Mouse (Mus musculus): ENCODE data around the gene Syce2. TPM values are rescaled to one million over a fixed set of nuclear protein-coding genes. Genes with fewer than 3 reads are reported as not detected.
A peak's percentile ranks its signal among the peaks of the same experiment; 100 is the strongest.

The Syce2 gene
- polyA plus RNA-seq, 1 experiment from 2014 or later = 94.8 TPM

DNA sequence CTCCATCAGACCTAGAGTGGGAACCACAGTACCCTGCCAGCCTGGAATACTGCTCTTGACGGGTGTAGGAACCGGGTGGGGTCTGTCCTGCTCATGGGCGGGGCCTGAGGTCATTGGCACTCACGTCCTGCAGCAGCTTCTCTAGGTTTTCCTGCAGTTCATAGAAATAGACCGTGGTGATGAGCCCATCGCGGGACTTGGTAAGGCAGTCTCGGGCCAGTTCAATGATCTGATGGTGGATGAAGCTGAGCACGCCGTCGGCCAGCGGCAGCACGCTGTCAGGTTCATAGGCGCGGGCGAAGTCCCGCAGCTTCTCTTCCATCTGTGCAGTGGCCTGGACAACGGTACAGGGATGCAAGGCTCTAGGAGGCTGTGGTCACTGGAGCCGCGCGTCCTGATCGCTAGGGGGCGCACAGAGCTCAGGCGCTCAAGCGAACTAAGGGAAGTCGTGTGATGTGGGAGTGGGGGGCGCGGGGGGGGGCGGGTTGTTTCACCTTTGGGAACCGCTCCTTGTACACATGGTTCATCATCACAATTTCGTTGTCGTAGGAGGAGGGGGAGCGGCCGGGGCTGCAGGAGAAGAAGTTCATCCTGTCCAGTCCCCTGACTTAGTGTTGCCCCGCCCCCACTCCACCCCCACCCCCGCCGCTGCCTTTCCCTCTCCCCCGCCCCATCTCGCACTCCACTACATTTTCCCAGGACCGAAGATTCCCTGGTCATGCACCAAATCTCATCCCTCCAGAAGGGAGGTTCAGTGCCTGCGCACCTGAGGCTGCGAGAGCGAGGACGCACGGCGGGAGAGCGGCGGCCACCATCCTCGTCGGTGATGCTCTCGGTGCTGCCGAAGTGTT is 56.8 kb downstream of the Syce2 start:
- ATAC-seq (ENCODE audit: insufficient read depth) (peak; percentile 85), DNase-seq (peak; percentile 88)
- WGBS = 2% methylated on average over 52 of the region's 52 CpGs
- Histone ChIP-seq H3K27me3 (ENCODE audit: insufficient read depth, low read length) (peaks cover 22% of the 10 kb centered on the region; the same call in 1 of the 2 replicates), H3K9me3 (ENCODE audit: low read depth, low read length) (no peaks in the 10 kb centered on the region), H3K27ac (ENCODE audit: low read depth) (no peak overlapping the region), H3K4me3 (ENCODE audit: low read depth, low read length) (peak overlapping the region; percentile 34), H3K4me1 (ENCODE audit: insufficient read depth) (no peaks in the 10 kb centered on the region), H3K4me2 (peak overlapping the region; percentile 70), H3K36me3 (ENCODE audit: insufficient read depth) (no peaks in the 10 kb centered on the region), H3K9ac (no peak overlapping the region; the same call in 1 of the 2 replicates)
- TF ChIP-seq CTCF (IDR thresholded peaks at IDR 0.05; ENCODE audit: low read depth) = peak; percentile 89

DNA sequence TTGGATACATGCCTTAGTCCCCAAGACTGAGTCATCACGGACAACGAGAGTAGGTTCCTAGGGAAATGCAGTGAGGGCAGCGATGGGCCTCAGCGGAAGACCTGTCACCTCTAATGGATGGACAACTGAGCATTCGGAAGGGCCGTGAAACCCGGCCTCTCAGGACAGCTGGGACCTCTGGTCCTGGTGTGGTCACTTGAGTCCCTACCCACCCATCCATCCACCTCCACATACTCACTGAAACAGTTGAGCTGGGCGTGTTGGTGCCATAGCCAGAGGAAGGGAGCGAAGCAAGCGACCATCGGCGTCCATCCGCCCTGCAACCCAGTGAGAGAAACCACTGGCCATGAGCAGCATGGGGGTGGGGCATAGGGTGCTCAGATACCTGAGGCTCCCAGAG is 58.7 kb downstream of the Syce2 start:
- TF ChIP-seq CTCF (IDR thresholded peaks at IDR 0.05; ENCODE audit: low read depth) = no peak
- Histone ChIP-seq H3K9me3 (ENCODE audit: low read depth, low read length) (no peaks in the 10 kb centered on the region), H3K4me1 (ENCODE audit: insufficient read depth) (no peaks in the 10 kb centered on the region), H3K27me3 (ENCODE audit: insufficient read depth, low read length) (peaks cover 41% of the 10 kb centered on the region), H3K9ac (no peak overlapping the region), H3K36me3 (ENCODE audit: insufficient read depth) (no peaks in the 10 kb centered on the region), H3K27ac (ENCODE audit: low read depth) (no peak overlapping the region), H3K4me3 (ENCODE audit: low read depth, low read length) (no peak overlapping the region), H3K4me2 (no peak overlapping the region)
- 74% methylated on average over 13 of the region's 13 CpGs for WGBS
- no peak for DNase-seq
- ATAC-seq (ENCODE audit: insufficient read depth) = no peak

- H3K27ac ChIP-seq (ENCODE audit: low read depth) = no peak overlapping the region
- H3K4me1 ChIP-seq (ENCODE audit: insufficient read depth) = no peaks in the 10 kb centered on the region
- no peaks in the 10 kb centered on the region for H3K9me3 ChIP-seq (ENCODE audit: low read depth, low read length)
- H3K27me3 ChIP-seq (ENCODE audit: insufficient read depth, low read length) = peaks cover 71% of the 10 kb centered on the region
- H3K4me3 ChIP-seq (ENCODE audit: low read depth, low read length) = no peak overlapping the region
- TF ChIP-seq CTCF (IDR thresholded peaks at IDR 0.05; ENCODE audit: low read depth) = no peak
- no peak for ATAC-seq (ENCODE audit: insufficient read depth)
- H3K4me2 ChIP-seq = no peak overlapping the region
- WGBS = 80% methylated on average over 16 of the region's 16 CpGs
- H3K9ac ChIP-seq = no peak overlapping the region
- H3K36me3 ChIP-seq (ENCODE audit: insufficient read depth) = no peaks in the 10 kb centered on the region
- DNase-seq = no peak
These were observed 62.1 kb downstream of the Syce2 start for GRCm38 (mm10) chr8:84933767-84934559.

DNA sequence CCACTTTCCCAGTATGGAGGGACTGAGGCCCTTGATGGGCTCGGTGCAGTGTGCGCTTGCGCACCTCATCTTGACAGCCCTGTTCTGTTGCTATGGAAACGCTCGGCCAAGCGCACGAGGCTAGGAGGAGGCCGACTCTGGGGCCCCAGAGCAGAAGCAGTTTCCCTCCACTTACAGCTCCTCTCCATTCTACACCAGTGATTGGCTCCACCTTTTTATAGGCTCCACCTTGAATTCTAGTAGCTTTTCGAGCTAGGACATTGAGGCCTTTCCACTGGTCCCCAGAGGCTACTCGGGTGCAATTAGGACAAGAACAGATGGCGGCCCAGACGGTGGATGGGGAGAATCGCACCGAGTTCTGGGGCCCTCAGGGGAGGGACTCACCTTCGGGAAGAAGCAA is 62.9 kb downstream of the Syce2 start:
- Histone ChIP-seq H3K4me2 (no peak overlapping the region), H3K27ac (ENCODE audit: low read depth) (no peak overlapping the region), H3K4me1 (ENCODE audit: insufficient read depth) (no peaks in the 10 kb centered on the region), H3K4me3 (ENCODE audit: low read depth, low read length) (no peak overlapping the region), H3K36me3 (ENCODE audit: insufficient read depth) (no peaks in the 10 kb centered on the region), H3K9ac (no peak overlapping the region), H3K27me3 (ENCODE audit: insufficient read depth, low read length) (peaks cover 62% of the 10 kb centered on the region), H3K9me3 (ENCODE audit: low read depth, low read length) (no peaks in the 10 kb centered on the region)
- peak; percentile 69 for DNase-seq
- WGBS = under 1% methylated on average over 15 of the region's 15 CpGs
- no peak for TF ChIP-seq CTCF (IDR thresholded peaks at IDR 0.05; ENCODE audit: low read depth)
- peak; percentile 63 for ATAC-seq (ENCODE audit: insufficient read depth)

DNA sequence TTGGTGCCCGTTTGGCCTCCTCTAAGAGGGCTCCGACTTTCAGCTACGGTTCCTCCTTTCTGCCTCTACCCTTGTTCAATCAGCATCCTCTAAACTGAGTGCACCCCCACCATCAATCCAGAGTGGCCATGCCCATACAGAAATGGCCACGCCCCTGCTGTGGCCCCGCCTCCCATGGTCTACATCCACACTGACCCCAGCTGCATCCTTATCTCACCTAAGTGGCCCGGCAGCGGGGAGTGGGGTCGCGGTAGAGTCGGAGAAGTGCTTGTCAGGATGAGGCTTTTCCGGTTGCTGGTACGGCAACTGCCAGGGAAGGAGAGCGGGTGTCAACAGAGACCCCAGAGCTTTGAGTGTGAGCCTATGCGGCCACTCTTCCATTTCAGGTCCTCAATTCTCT is 63.6 kb downstream of the Syce2 start:
- ATAC-seq (ENCODE audit: insufficient read depth) (no peak), DNase-seq (no peak)
- H3K36me3 ChIP-seq (ENCODE audit: insufficient read depth) = no peaks in the 10 kb centered on the region
- H3K9me3 ChIP-seq (ENCODE audit: low read depth, low read length) = no peaks in the 10 kb centered on the region
- no peak for TF ChIP-seq CTCF (IDR thresholded peaks at IDR 0.05; ENCODE audit: low read depth)
- no peak overlapping the region for H3K4me2 ChIP-seq
- no peak overlapping the region for H3K4me3 ChIP-seq (ENCODE audit: low read depth, low read length)
- no peak overlapping the region for H3K27ac ChIP-seq (ENCODE audit: low read depth)
- H3K27me3 ChIP-seq (ENCODE audit: insufficient read depth, low read length) = peaks cover 56% of the 10 kb centered on the region
- H3K4me1 ChIP-seq (ENCODE audit: insufficient read depth) = no peaks in the 10 kb centered on the region
- no peak overlapping the region for H3K9ac ChIP-seq
- WGBS = 6% methylated on average over 14 of the region's 14 CpGs

DNA sequence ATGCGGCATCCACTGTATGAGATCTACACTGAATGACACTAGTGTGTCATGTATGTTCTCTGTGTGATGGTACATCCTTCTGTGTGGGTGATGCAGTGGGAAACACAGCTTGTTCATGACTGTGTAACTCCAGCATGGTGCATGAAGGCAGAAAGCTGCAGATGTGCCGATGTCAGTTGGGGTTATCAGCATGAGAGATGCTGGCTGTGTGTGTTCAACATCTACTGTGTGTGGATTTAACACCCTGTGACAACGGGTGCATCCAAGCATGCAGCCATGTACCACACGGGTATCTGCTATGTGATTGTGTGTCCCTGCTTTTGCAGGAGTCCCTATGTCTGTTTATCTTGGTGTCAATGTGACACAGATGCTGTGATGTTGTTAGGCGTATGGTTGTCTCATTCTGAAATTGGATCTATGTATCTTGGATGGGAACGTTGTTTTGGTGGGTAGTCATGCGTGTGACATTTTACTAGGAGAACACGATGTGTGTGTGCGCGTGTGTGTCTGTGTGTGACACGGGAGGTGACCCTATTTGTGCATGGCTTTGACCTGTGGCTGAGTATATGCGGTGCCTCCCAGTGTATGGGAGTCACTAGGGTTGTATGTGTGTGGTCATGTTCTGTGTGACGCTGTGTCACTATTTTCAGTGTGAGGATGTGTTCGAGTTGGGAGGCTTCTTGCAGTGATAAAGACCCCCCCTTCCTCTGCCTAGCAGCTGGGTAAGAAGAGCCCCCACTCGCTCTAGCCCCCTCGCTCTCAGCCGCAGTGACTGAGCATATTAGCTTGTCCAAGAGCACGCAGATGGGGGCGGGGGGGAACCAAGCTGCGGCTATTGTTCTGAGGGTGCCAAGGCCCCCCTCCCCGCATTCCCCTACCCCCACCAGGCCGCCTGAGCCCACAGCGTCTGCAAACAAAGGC is 64.4 kb downstream of the Syce2 start:
- no peak for TF ChIP-seq CTCF (IDR thresholded peaks at IDR 0.05; ENCODE audit: low read depth)
- Histone ChIP-seq H3K27ac (ENCODE audit: low read depth) (no peak overlapping the region), H3K9ac (no peak overlapping the region), H3K9me3 (ENCODE audit: low read depth, low read length) (no peaks in the 10 kb centered on the region), H3K4me2 (peak overlapping the region; percentile 71), H3K27me3 (ENCODE audit: insufficient read depth, low read length) (peaks cover 52% of the 10 kb centered on the region), H3K4me1 (ENCODE audit: insufficient read depth) (no peaks in the 10 kb centered on the region), H3K4me3 (ENCODE audit: low read depth, low read length) (peak overlapping the region; percentile 37), H3K36me3 (ENCODE audit: insufficient read depth) (no peaks in the 10 kb centered on the region)
- ATAC-seq (ENCODE audit: insufficient read depth) = no peak
- whole genome bisulfite sequencing = 24% methylated on average over 23 of the region's 23 CpGs
- DNase-seq = no peak
